Mouse (Mus musculus) hematopoietic stem cell, adult 5-6 weeks (primary cell): ENCODE measurements at regions not wholly inside any gene's neighbourhood (a gene's known extent, or its start where the extent isn't known, plus 50 kb on each side); places are given as distances from the start of the nearest gene placed in this dataset.

Source experiments
- ATAC-seq, 2 experiments: fragments of 125-278 bp in 1 of 2; replicated peaks in 1 of 2; 2 replicates each; pipeline ENCODE4 v1.8.0; 2016 to 2017; ENCODE audit warnings: inconsistent platforms in 2 of 2, mild to moderate bottlenecking in 2 of 2, moderate number of reproducible peaks in 2 of 2, low read depth in 1 of 2, moderate TSS enrichment in 1 of 2; ENCODE audit not compliant: low FRiP score in 2 of 2, poor library complexity in 2 of 2, severe bottlenecking in 2 of 2, insufficient read depth in 1 of 2, low TSS enrichment in 1 of 2

GRCm38 (mm10) chr5:96923526-96923925, 74.0 kb upstream of the Bmp2k start:
- ATAC-seq = peak in 1 of 2 experiments; percentile 29; a peak in 2 of 4 replicates

DNA sequence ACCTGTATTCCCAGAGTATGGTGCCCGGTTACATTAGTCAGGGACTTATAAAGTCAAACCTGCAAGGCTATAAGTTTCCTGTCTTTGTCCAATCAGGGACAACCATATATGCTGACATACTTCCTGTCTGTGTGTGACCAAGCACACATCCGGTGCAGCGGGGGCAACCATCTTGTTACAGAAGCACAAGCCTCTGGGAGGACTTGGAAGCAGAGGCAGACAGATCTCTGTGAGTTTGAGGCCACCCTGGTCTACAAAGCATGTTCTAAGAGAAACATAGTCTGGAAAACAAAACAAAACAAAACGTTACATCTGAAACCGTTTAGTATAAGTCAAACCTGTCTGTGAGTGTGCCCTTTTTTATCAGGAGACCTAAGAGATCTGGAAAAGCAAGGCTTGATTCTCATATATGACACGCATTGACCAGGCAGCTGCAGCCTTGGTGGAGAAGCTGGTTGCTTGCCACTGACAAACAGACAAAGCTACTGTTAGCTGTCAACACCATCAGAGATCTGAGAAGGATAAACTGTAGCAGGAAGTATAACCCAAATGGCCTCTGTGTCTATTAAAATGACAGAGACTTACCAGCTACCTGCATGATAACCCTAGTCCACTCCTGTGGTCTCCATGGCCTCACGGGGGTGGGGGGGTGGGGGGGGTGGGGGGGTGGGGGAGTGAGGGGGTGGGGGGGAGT, 72.6 kb upstream of the Bmp2k start:
- ATAC-seq = no peak

- no peak for ATAC-seq
Observed at GRCm38 (mm10) chr5:96925943-96926342, 71.5 kb upstream of the Bmp2k start.

DNA sequence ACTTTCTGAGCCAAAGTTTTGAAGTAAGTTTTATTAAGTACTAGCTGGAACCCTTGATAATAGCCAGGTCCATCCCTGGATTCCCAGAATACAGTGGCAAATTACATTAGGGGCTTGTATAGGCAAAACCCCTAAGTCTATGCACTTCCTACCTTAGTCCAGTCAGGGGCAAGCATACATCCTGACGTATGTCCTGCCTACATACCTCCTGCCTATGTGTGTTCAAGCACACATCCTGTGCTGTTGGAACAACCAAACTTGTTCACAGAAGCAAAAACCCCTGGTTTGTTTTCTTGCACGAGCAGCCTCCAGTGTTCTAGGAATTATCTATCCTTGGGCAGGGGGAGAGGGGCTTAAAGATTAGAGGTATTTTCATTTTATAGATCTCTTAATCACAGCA, 66.4 kb upstream of the Bmp2k start:
- ATAC-seq = no peak

DNA sequence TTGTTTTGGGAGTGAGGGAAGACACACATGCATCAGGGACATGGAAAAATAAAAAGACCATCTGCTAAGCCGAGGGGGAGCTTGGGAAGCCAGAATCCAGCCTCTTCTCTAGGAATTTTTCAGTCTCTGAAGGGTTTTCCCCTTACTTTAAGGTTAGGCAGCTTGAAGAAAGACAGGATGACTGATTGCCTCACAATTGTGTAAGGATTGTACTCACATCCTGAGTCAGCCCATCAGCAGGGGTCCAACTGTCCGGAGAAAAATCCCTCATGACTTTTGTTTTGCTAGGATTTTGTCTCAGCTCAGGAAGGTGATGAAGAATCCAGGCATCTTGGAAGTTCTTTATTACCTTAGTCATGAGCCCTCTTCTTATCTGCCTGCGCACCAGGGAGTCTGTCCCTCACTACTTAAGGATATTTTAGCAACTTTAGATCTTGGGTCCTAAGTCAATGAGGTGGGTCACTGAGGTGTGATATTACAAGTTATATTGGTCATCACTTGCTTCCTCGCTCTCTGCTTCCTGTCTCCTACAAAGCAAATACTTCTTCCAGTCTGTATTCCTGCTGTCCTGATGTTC, 65.8 kb upstream of the Bmp2k start:
- no peak for ATAC-seq

- peak; percentile 33 to 64; a peak in 1 of 4 replicates for ATAC-seq
Observed at GRCm38 (mm10) chr5:96936239-96936638, 61.2 kb upstream of the Bmp2k start.

DNA sequence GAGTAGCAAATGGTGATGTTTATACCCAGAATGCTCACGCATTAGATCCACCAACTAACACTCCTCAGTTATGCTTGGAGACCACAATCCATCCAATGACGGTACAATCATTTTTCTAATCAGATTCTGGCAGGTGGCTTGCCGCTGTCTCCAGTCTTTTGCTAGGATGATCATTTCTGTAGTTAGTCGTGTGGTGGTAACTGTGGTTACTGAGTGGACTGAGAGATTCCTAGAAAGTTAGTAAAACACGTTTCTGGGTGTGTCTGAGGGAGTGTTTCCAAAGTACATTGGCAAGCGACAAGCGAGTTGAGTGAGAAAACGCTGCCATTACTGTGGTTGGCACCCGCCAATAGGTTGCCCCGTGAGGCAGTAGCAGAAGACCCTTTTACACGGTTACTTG, 58.8 kb upstream of the Bmp2k start:
- no peak for ATAC-seq

DNA sequence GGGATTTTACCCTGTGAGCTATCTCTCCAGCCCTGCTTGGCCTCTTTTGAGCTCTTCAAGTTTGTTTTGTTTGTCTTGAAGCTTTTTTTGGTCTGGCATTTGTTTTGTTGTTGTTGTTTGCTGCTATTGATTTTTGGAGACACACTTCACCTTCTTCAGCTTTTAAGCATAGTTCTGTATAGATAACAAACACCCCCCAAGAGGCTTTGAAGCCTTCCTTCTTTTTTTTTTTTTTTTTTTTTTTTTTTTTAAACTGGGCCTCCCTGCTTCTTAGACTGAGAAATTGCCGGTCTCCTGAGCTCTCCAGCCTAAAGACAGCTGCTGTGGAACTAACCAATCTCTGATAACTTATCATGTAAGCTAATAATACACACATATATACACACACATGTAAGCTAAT, 58.2 kb upstream of the Bmp2k start:
- no peak for ATAC-seq

DNA sequence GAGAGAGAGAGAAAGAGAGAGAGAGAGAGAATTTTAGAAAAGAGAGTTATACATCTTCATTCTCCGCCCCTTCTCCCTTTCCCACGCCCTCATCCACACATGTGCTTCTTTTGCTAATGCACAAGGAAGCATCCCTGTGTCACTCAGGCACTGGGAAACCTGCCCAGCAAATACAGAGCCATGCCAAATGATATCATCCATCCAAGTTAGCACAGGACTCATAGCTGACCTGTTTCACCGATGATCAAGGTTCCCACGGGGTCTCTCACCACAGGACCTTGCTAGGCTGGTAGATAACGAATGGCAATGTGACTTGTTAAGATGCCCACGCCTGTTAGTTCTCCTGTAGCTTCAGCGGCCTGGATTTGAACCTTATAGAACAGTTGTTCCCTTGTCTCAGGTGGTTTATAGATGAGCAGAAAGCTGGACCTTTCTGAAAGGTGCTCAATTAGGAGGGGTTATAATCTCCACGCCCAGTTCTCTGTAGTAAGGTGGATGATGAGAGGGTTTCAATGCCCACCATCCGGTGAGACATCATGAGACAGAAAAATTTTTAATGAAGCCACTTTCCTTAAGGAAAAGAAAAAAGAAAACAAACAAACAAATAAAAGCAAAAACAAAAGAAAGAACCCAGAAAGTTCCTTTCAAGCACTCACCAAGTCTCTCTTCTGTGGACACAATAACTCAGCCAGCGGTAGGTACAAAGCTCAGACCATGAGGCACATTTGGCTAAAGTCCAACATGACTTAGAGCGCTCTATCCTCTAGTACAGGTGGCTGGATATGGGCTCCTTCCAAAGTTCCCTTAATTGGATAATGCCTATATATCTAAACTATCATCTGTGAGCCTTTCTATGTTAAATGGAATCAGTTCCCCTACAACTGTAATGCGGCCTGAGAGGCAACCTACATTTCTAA, 57.1 kb upstream of the Bmp2k start:
- ATAC-seq = no peak

- peak; percentile 42 to 54; a peak in 2 of 4 replicates for ATAC-seq
Observed at GRCm38 (mm10) chr5:96941087-96941468, 56.4 kb upstream of the Bmp2k start.

DNA sequence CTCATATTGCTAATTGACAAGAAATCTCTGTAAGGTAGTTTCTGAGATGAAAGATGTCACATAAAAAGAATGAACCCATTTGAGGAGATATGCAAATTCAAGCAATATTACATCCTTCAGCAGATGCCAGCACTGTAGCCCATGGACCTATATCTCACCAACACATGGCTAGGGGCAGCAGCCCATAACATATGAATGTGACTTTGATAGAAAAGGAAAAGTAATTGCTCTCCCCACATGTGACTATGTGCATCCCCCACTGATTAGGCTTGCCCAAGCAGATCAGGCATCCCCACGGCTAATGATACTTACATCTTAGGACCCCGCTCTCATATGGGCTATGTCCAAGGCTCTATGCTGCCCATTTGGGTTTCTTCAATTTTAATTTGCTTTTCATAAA, 56.0 kb upstream of the Bmp2k start:
- ATAC-seq = no peak
